In genomic region chr9:14091099-14091930, GRCm38 (mm10) we compare ENCODE assay signal across 20 mouse cellular contexts.
DNase-seq lines count a peak whose midpoint lies in the region; ATAC-seq and TF ChIP-seq lines count a peak whose summit lies in the region.
"Had no signal": no experiment of that assay in that cellular context is flagged by ENCODE, and none has a peak within 500 bp of the region (broad histone marks: within the 10 kb centered on the region; RNA-seq: fewer than 3 reads in every experiment).

No protein-coding gene starts in this region.

- ATAC-seq in granulocyte monocyte progenitor cell, adult 5-6 weeks (replicated peaks; ENCODE audit: poor library complexity, severe bottlenecking) = peak; percentile 9; the same call in 1 of the 2 replicates
- ATAC-seq in stomach, postnatal 0 days (ENCODE audit: low FRiP score, low TSS enrichment) = no peak
- ATAC-seq: liver, embryonic 12.5 days; midbrain, embryonic 16.5 days had no signal

- H3K4me1 ChIP-seq in stomach, postnatal 0 days (replicated peaks; ENCODE audit: control insufficient read depth, insufficient read depth) = 0 out of 2 replicates have a peak, but pooled peaks cover 2% of the 10 kb centered on the region

- intact Hi-C loops in left cerebral cortex, adult 2 months (cut with DNase I) = no loop called here

- H3K9me3 ChIP-seq in stomach, postnatal 0 days (ENCODE audit: control insufficient read depth, low read length) = no peaks in the 10 kb centered on the region
- H3K9me3 ChIP-seq: forebrain, embryonic 12.5 days; limb, embryonic 12.5 days; liver, embryonic 12.5 days had no signal

- WGBS in stomach, postnatal 0 days = 68% methylated on average over 8 of the region's 8 CpGs

- no peak for DNase-seq in left cerebral cortex, adult 2 months (ENCODE audit: extremely low spot score in 1 of 2, low spot score in 2 of 2)
- no peak for DNase-seq in left cerebral cortex, adult 9 months (ENCODE audit: low spot score in 2 of 2)
- DNase-seq in thymus, postnatal 14 days = peak; percentile 24
- no peak for DNase-seq in thymus, postnatal 10 days (ENCODE audit: low spot score in 2 of 2)
- DNase-seq in stomach, postnatal 0 days (ENCODE audit: low spot score) = no peak
- DNase-seq in retina, embryonic 14.5 days (ENCODE audit: low spot score) = no peak
- DNase-seq: adrenal gland, postnatal 36 days; cerebellum, adult 18-20 months; cerebellum, postnatal 36 days; gastrocnemius, postnatal 10 days; kidney, adult 2 months; kidney, postnatal 10 days; layer of hippocampus, adult 9-11 months; lung, embryonic 14.5 days; lung, postnatal 4 days had no signal

- no peak for TF ChIP-seq EP300 in stomach, postnatal 0 days (optimal IDR thresholded peaks at IDR 0.05)

- no peaks in the 10 kb centered on the region for H3K36me3 ChIP-seq in stomach, postnatal 0 days (ENCODE audit: control insufficient read depth, insufficient read depth, low read length)
- H3K36me3 ChIP-seq: forebrain, embryonic 12.5 days; limb, embryonic 12.5 days; liver, embryonic 12.5 days had no signal

- TF ChIP-seq CTCF in left cerebral cortex, adult 2 months (IDR thresholded peaks at IDR 0.05) = no peak
- TF ChIP-seq CTCF in stomach, postnatal 0 days (IDR thresholded peaks at IDR 0.05; ENCODE audit: low read depth) = no peak

- H3K27ac ChIP-seq in left cerebral cortex, adult 2 months = peak overlapping the region; percentile 26
- H3K27ac ChIP-seq in stomach, postnatal 0 days (replicated peaks) = no peak overlapping the region
- H3K27ac ChIP-seq: forebrain, embryonic 12.5 days; liver, embryonic 12.5 days had no signal

- H3K4me3 ChIP-seq in left cerebral cortex, adult 2 months = no peak overlapping the region
- no peak overlapping the region for H3K4me3 ChIP-seq in stomach, postnatal 0 days (ENCODE audit: low read depth, low read length)
- H3K4me3 ChIP-seq: forebrain, embryonic 12.5 days; limb, embryonic 12.5 days; liver, embryonic 12.5 days had no signal

- H3K27me3 ChIP-seq in stomach, postnatal 0 days (ENCODE audit: control insufficient read depth, insufficient read depth, low read length) = no peaks in the 10 kb centered on the region
- H3K27me3 ChIP-seq: forebrain, embryonic 12.5 days; limb, embryonic 12.5 days; liver, embryonic 12.5 days had no signal

- H3K4me2 ChIP-seq in stomach, postnatal 0 days (replicated peaks; ENCODE audit: low read depth) = no peak overlapping the region
- H3K4me2 ChIP-seq: forebrain, embryonic 12.5 days; limb, embryonic 12.5 days; liver, embryonic 12.5 days; lung, embryonic 14.5 days had no signal

- H3K9ac ChIP-seq in stomach, postnatal 0 days (ENCODE audit: low read length) = no peak overlapping the region
- H3K9ac ChIP-seq: forebrain, embryonic 12.5 days; limb, embryonic 12.5 days; liver, embryonic 12.5 days; lung, embryonic 14.5 days had no signal
